Mouse (Mus musculus) brain, embryonic 14.5 days (tissue): ENCODE data around the gene Ccr9.

Experiments
- CTCF ChIP-seq: fragments of 200-500 bp; IDR thresholded peaks from 2 replicates; pipeline ENCODE4 v1.5.1; 2012; ENCODE audit warnings: inconsistent platforms, mild to moderate bottlenecking, moderate library complexity, borderline replicate concordance; ENCODE audit not compliant: insufficient read depth, insufficient read length; ENCODE audit errors: extremely low read depth
- POLR2A ChIP-seq: fragments of 200-500 bp; IDR thresholded peaks from 2 replicates; pipeline ENCODE4 v1.6.1; 2012; ENCODE audit warnings: mild to moderate bottlenecking, inconsistent platforms, borderline replicate concordance; ENCODE audit not compliant: poor library complexity, insufficient read depth, insufficient read length, severe bottlenecking; ENCODE audit errors: extremely low read depth

GRCm38 (mm10) chr9:123805241-123805640 lies 127.0 kb downstream of the Ccr9 start:
- TF ChIP-seq CTCF (no peak), POLR2A (no peak)
